Mouse (Mus musculus) G1E (cell line): ENCODE results near the gene 4930583I09Rik.

ENCODE experiments used
- CTCF ChIP-seq: IDR thresholded peaks from 2 replicates; pipeline ENCODE4 v1.5.1; 2012; ENCODE audit warnings: low read depth, low read length, inconsistent platforms, mixed read lengths
- GATA1 ChIP-seq: IDR thresholded peaks from 2 replicates; pipeline ENCODE4 v1.6.1; 2012; ENCODE audit warnings: borderline replicate concordance, low read length, inconsistent platforms, mixed read lengths
- POLR2AphosphoS5 ChIP-seq: IDR thresholded peaks from 2 replicates; pipeline ENCODE4 v1.6.1; 2012; ENCODE audit warnings: low read depth, low read length, inconsistent platforms; ENCODE audit not compliant: insufficient replicate concordance

DNA sequence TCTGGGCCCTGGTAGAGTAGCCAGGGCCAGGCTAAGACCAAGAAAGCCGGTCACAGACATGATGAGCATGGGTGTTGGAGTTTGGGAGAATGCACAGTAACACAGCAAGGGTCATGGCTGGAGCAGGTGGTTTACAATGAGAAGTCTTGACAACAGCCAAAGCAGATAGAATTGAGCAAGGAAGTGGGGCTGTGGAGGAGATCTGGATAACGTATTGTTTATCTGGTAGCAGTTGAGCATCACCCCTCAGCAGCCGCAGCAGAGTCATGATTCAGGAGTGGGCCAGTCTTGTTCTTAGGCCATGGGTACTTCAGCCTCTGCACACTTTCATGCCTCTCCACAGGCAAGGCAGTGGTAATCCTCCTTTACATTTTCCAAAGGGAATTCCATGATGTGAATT is 25.1 kb upstream of the 4930583I09Rik start:
- TF ChIP-seq CTCF (no peak), POLR2AphosphoS5 (no peak), GATA1 (no peak)
